Mouse (Mus musculus) embryonic facial prominence, embryonic 15.5 days (tissue): ENCODE measurements around the gene Cyb561d2. TPM values are rescaled to one million over a fixed set of nuclear protein-coding genes. Genes with fewer than 3 reads are reported as not detected.

Experiments
- ATAC-seq: fragments of 200-750 bp; cut with Nextera tagmentation; 2 replicates; pipeline ENCODE4 v1.8.0; 2017; ENCODE audit warnings: low read depth, moderate TSS enrichment; ENCODE audit not compliant: insufficient number of reproducible peaks, low FRiP score, low TSS enrichment
- H3K27ac ChIP-seq: fragments of 300-500 bp; sonication (generic); replicated peaks from 2 replicates; pipeline ENCODE4 v1.5.1; 2015; ENCODE audit warnings: mild to moderate bottlenecking, inconsistent platforms
- H3K27me3 ChIP-seq: fragments of 300-500 bp; sonication (generic); 2 replicates; pipeline ENCODE4 v1.6.1; 2015; ENCODE audit warnings: inconsistent platforms
- H3K36me3 ChIP-seq: fragments of 300-500 bp; sonication (generic); 2 replicates; pipeline ENCODE4 v1.6.1; 2015; ENCODE audit warnings: mild to moderate bottlenecking, inconsistent platforms
- H3K4me1 ChIP-seq: fragments of 300-500 bp; sonication (generic); 2 replicates; pipeline ENCODE4 v1.6.1; 2015; ENCODE audit warnings: inconsistent platforms
- H3K4me2 ChIP-seq: fragments of 300-500 bp; sonication (generic); replicated peaks from 2 replicates; pipeline ENCODE4 v1.6.1; 2015; ENCODE audit warnings: mild to moderate bottlenecking, inconsistent platforms
- H3K4me3 ChIP-seq: fragments of 300-500 bp; sonication (generic); replicated peaks from 2 replicates; pipeline ENCODE4 v1.5.1; 2015; ENCODE audit warnings: mild to moderate bottlenecking, inconsistent platforms
- H3K9ac ChIP-seq: fragments of 300-500 bp; sonication (generic); 2 replicates; pipeline ENCODE4 v1.6.1; 2015; ENCODE audit warnings: inconsistent platforms
- H3K9me3 ChIP-seq: fragments of 300-500 bp; sonication (generic); replicated peaks from 2 replicates; pipeline ENCODE4 v1.6.1; 2016; ENCODE audit warnings: inconsistent platforms
- WGBS: fragments of 180-500 bp; shearing (Covaris S2); methylation state at CpG from one replicate; pipeline ENCODE4 v1.1.7; 2015; 5-methylcytosine and 5-hydroxymethylcytosine counted together
- polyA plus RNA-seq: library from polyadenylated mRNA; unstranded; fragments of >200 nt; fragmentation: Nextera tagmentation; extraction: Ambion mirVana; gene quantifications from 2 replicates; pipeline ENCODE4 v1.2.1, GENCODE M21; 2015

The Cyb561d2 gene
- polyA plus RNA-seq, 1 experiment from 2014 or later = 26.4 TPM

- no peaks in the 10 kb centered on the region for H3K9me3 ChIP-seq
- no peak overlapping the region for H3K9ac ChIP-seq
- no peak for ATAC-seq
- H3K4me1 ChIP-seq = peaks cover 62% of the 10 kb centered on the region
- H3K27me3 ChIP-seq = no peaks in the 10 kb centered on the region
- no peak overlapping the region for H3K27ac ChIP-seq
- peaks cover 17% of the 10 kb centered on the region for H3K36me3 ChIP-seq
- WGBS = 89% methylated on average over 10 of the region's 10 CpGs
- no peak overlapping the region for H3K4me3 ChIP-seq
- H3K4me2 ChIP-seq = no peak overlapping the region
These were observed 6.8 kb upstream of the Cyb561d2 start for GRCm38 (mm10) chr9:107548820-107549219.

DNA sequence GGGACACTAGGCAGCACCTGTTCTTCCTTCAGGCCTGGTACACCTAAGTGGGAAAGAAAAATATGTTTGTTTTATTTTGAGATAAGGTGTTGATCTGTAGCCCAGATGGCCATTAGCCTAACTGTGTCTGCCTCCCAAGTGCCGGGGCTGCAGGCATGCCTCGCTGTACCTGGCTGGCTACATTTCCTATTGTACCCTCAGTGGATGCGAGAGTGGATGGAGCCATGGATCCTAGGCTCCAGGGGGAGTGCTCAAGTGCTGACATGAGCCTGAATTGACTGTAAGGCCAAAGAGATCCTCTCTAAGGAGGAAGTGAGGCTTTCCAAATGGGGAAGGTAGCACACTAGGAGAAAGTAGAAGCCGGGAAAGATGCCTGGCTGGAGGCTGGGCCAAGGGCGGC lies 6.0 kb upstream of the Cyb561d2 start:
- peaks cover 56% of the 10 kb centered on the region for H3K4me1 ChIP-seq
- 79% methylated on average over 5 of the region's 5 CpGs for WGBS

DNA sequence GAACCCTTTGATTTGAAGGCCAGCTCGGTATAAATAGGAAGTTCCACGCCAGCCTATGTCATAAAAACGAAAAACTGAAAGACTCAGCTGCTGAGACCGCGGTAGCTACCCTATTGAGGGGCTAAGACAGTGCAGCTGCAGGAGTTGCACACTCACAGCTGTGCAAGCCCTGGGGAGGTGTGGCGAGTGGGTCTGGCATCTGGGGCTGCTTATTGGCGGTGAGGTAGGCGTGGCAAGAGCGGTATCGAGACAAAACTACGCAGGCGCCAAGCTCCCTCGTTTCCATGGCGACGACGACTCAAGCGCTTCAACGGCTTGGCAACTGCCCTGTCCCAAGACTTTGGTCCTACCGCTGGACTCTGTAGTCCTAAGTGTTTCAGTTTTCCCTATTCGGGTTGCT lies 5.0 kb upstream of the Cyb561d2 start, which contains the start of gene Zmynd10:
Gene Zmynd10, plus strand, starts transcription at position 273 of the 400 bp plus-strand sequence.
- Histone ChIP-seq H3K27me3 (no peaks in the 10 kb centered on the region), H3K27ac (0 out of 2 replicates have a peak within 1 kb of the TSS, but pooled peaks have one; percentile 23), H3K9ac (no peak within 1 kb of the TSS), H3K4me2 (peak within 1 kb of the TSS; percentile 41), H3K36me3 (peaks cover 22% of the 10 kb centered on the region), H3K4me1 (peaks cover 54% of the 10 kb centered on the region), H3K4me3 (peak within 1 kb of the TSS; percentile 18), H3K9me3 (no peaks in the 10 kb centered on the region)
- peak; percentile 52; the same call in 1 of the 2 replicates for ATAC-seq
- 2% methylated on average over 20 of the region's 20 CpGs for WGBS

More for the DNA sequence above, 6.0 kb upstream of the Cyb561d2 start:
- H3K9ac ChIP-seq = no peak overlapping the region
- no peak overlapping the region for H3K4me3 ChIP-seq
- no peaks in the 10 kb centered on the region for H3K27me3 ChIP-seq
- peaks cover 22% of the 10 kb centered on the region for H3K36me3 ChIP-seq
- no peak overlapping the region for H3K4me2 ChIP-seq
- no peaks in the 10 kb centered on the region for H3K9me3 ChIP-seq
- no peak overlapping the region for H3K27ac ChIP-seq
- no peak for ATAC-seq

GRCm38 (mm10) chr9:107545602-107546001 lies 3.6 kb upstream of the Cyb561d2 start:
- no peak overlapping the region for H3K4me2 ChIP-seq
- peaks cover 49% of the 10 kb centered on the region for H3K4me1 ChIP-seq
- H3K9me3 ChIP-seq = no peaks in the 10 kb centered on the region
- peaks cover 22% of the 10 kb centered on the region for H3K36me3 ChIP-seq
- H3K9ac ChIP-seq = no peak overlapping the region
- no peak overlapping the region for H3K4me3 ChIP-seq
- H3K27me3 ChIP-seq = no peaks in the 10 kb centered on the region
- no peak overlapping the region for H3K27ac ChIP-seq
- WGBS = 11% methylated on average over 3 of the region's 3 CpGs
- ATAC-seq = no peak

DNA sequence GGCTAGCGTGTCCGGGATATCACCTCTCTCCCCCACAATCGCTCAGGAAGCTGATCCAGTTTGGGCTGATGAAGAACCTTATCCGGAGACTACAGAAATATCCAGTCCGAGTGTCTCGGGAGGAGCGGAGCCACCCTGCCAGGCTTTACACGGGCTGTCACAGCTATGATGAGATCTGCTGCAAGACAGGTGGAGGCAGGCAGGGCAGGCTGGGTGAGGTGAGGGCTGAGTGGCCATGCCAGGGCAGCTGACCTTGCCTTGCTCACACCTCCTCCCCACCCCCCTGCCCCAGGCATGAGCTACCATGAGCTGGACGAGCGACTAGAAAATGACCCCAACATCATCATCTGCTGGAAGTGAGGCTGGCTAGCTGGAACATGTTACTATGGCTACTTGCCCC lies 3.2 kb upstream of the Cyb561d2 start:
- Histone ChIP-seq H3K9ac (no peak overlapping the region), H3K27me3 (no peaks in the 10 kb centered on the region), H3K27ac (no peak overlapping the region), H3K4me3 (no peak overlapping the region), H3K4me2 (no peak overlapping the region), H3K36me3 (peaks cover 25% of the 10 kb centered on the region), H3K4me1 (peaks cover 47% of the 10 kb centered on the region), H3K9me3 (no peaks in the 10 kb centered on the region)
- 81% methylated on average over 10 of the region's 10 CpGs for WGBS
- ATAC-seq = no peak

GRCm38 (mm10) chr9:107544729-107545128 lies 2.7 kb upstream of the Cyb561d2 start:
- Histone ChIP-seq H3K9ac (no peak overlapping the region), H3K9me3 (no peaks in the 10 kb centered on the region), H3K27ac (no peak overlapping the region), H3K4me3 (no peak overlapping the region), H3K27me3 (no peaks in the 10 kb centered on the region), H3K4me1 (peaks cover 44% of the 10 kb centered on the region), H3K4me2 (no peak overlapping the region), H3K36me3 (peaks cover 29% of the 10 kb centered on the region)
- no peak for ATAC-seq
- WGBS = 91% methylated on average over 12 of the region's 12 CpGs

- Histone ChIP-seq H3K4me1 (peaks cover 41% of the 10 kb centered on the region), H3K36me3 (peaks cover 34% of the 10 kb centered on the region), H3K9me3 (no peaks in the 10 kb centered on the region), H3K27me3 (no peaks in the 10 kb centered on the region), H3K27ac (no peak overlapping the region), H3K4me3 (no peak overlapping the region), H3K4me2 (no peak overlapping the region), H3K9ac (no peak overlapping the region)
- WGBS = 93% methylated on average over 17 of the region's 17 CpGs
- ATAC-seq = no peak
These were observed 2.3 kb upstream of the Cyb561d2 start for GRCm38 (mm10) chr9:107544196-107544700.

DNA sequence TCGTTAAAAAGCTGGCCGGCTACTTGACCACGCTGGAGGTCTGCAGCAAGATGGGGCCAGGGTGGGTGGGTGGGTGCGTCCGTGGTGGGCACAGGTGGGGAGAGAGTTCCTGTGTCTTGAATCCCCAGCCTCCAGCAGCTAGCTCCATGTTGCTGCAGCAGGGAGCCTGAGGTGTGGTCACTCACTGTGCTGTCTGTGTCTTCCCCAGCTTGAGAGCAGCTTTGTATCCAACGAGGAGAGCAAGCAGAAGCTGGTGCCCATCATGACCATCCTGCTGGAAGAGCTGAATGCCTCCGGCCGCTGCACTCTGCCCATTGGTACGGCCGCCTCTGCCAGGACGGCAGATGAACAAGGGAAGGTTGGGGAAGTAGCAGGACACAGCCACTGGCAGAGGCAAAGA lies 1.3 kb upstream of the Cyb561d2 start:
- Histone ChIP-seq H3K4me3 (no peak overlapping the region), H3K9ac (no peak overlapping the region), H3K27ac (no peak overlapping the region), H3K9me3 (no peaks in the 10 kb centered on the region), H3K27me3 (no peaks in the 10 kb centered on the region), H3K36me3 (peaks cover 44% of the 10 kb centered on the region), H3K4me1 (peaks cover 41% of the 10 kb centered on the region), H3K4me2 (no peak overlapping the region; the same call in 1 of the 2 replicates)
- no peak for ATAC-seq
- 86% methylated on average over 11 of the region's 11 CpGs for WGBS

DNA sequence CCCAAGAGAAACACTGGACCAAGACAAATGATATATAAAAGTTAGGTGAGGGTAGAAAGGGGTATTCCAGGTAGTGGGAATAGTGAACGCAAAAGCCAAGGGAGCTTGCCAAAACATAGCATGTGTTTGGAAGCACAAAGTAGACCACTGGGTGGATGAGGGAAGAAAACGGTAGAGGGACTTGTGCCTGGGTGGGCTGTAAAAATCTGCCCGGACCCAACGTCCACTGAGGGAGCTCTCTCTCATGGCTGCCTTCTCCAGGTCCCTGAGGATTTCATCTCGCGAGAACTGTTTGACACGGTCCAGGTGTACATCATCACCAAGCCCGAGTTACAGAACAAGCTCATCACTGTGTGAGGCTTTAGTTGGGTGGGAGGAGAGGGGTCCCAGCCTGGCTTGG lies 728 bp upstream of the Cyb561d2 start:
- H3K4me3 ChIP-seq = peak overlapping the region; percentile 81
- peak overlapping the region; percentile 59 for H3K9ac ChIP-seq
- no peaks in the 10 kb centered on the region for H3K27me3 ChIP-seq
- 0 out of 2 replicates have a peak overlapping the region, but pooled peaks have one; percentile 75 for H3K27ac ChIP-seq
- no peak for ATAC-seq
- peak overlapping the region; percentile 91 for H3K4me2 ChIP-seq
- no peaks in the 10 kb centered on the region for H3K9me3 ChIP-seq
- peaks cover 38% of the 10 kb centered on the region for H3K4me1 ChIP-seq
- H3K36me3 ChIP-seq = peaks cover 49% of the 10 kb centered on the region
- WGBS = 35% methylated on average over 8 of the region's 8 CpGs

- Histone ChIP-seq H3K27me3 (no peaks in the 10 kb centered on the region), H3K4me3 (peak overlapping the region; percentile 81), H3K27ac (peak overlapping the region; percentile 75), H3K4me2 (peak overlapping the region; percentile 91), H3K36me3 (peaks cover 53% of the 10 kb centered on the region), H3K4me1 (peaks cover 37% of the 10 kb centered on the region), H3K9me3 (no peaks in the 10 kb centered on the region), H3K9ac (peak overlapping the region; percentile 59)
- 1% methylated on average over 11 of the region's 11 CpGs for WGBS
- no peak for ATAC-seq
These were observed 326 bp upstream of the Cyb561d2 start for GRCm38 (mm10) chr9:107542352-107542686.

GRCm38 (mm10) chr9:107541005-107541404 lies 988 bp downstream of the Cyb561d2 start:
- WGBS = 31% methylated on average over 10 of the region's 10 CpGs

GRCm38 (mm10) chr9:107540420-107540819 lies 1.6 kb downstream of the Cyb561d2 start:
- Histone ChIP-seq H3K4me1 (peaks cover 42% of the 10 kb centered on the region), H3K4me2 (peak overlapping the region; percentile 91; the same call in 1 of the 2 replicates), H3K4me3 (no peak overlapping the region), H3K27me3 (no peaks in the 10 kb centered on the region), H3K9ac (no peak overlapping the region), H3K9me3 (no peaks in the 10 kb centered on the region), H3K36me3 (peaks cover 55% of the 10 kb centered on the region), H3K27ac (no peak overlapping the region)
- ATAC-seq = no peak
- WGBS = 62% methylated on average over 4 of the region's 4 CpGs

More at GRCm38 (mm10) chr9:107541005-107541404, 988 bp downstream of the Cyb561d2 start:
- Histone ChIP-seq H3K27ac (no peak overlapping the region), H3K9ac (no peak overlapping the region), H3K4me2 (peak overlapping the region; percentile 91), H3K4me3 (peak overlapping the region; percentile 81), H3K4me1 (peaks cover 37% of the 10 kb centered on the region), H3K9me3 (no peaks in the 10 kb centered on the region), H3K36me3 (peaks cover 56% of the 10 kb centered on the region), H3K27me3 (no peaks in the 10 kb centered on the region)
- no peak for ATAC-seq
